Mouse (Mus musculus): ENCODE measurements around the gene Lrba. TPM values are rescaled to one million over a fixed set of nuclear protein-coding genes. Genes with fewer than 3 reads are reported as not detected.

The Lrba gene
- polyA plus RNA-seq, 1 experiment from 2014 or later: 4.2 TPM

DNA sequence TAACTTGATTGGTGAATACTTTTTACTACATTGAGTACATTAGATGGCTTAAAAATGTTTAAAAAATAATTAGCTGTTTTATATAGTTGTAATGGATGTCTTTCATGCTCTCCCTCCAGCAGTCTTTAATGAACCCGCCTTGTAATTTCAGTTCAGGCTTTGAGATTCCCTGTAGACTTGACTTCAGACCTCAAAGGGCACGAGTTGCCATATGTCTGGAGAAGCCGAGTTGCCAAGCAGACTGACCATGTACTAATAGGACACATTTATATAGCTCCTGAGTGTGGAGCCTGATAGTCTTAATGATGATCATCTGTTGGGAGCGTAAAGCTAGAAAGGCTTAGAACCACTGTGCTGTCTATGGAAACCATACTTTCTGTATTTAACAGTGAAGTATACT, 161.8 kb downstream of the Lrba start:
- Histone ChIP-seq H3K27ac (replicated peaks in 1 of 2; ENCODE audit: control insufficient read depth in 1 of 2, insufficient read depth in 1 of 2, low read depth in 2 of 2, low read length in 2 of 2) (no peak overlapping the region), H3K27me3 (ENCODE audit: control insufficient read depth, insufficient read depth, low read length) (no peaks in the 10 kb centered on the region), H3K4me2 (ENCODE audit: low read length) (no peak overlapping the region), H3K9ac (ENCODE audit: low read length) (no peak overlapping the region), H3K36me3 (ENCODE audit: control insufficient read depth, insufficient read depth, low read length) (no peaks in the 10 kb centered on the region), H3K9me3 (ENCODE audit: control insufficient read depth, low read length) (no peaks in the 10 kb centered on the region), H3K4me3 (ENCODE audit: control insufficient read depth in 1 of 2, insufficient read depth in 1 of 2, low read depth in 1 of 2, low read length in 2 of 2) (no peak overlapping the region), H3K4me1 (ENCODE audit: control insufficient read depth in 2 of 2, insufficient read depth in 2 of 2, low read length in 2 of 2) (no peaks in the 10 kb centered on the region)
- ATAC-seq (ENCODE audit: insufficient number of reproducible peaks, insufficient read depth, low FRiP score, low read depth): no peak
- WGBS: 78% methylated on average over 4 of the region's 4 CpGs

DNA sequence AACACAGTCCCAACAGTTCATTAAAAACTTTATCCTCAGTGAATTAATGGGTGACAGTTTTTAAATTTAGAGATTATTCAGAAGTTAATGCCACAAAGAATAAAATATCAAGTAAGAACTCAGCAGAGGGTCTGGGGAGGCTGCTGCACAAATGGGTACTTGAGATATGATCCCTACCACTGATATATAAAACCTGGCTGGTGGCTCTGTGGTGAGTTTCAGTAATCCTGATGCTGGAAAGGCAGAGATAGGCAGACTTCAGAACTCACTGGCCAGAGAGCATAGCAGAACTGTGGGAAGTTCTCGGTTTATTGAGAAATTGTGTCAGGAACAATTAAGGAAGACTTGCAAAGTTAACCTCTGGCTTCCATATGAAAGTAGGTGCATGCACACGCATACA, 199.3 kb downstream of the Lrba start:
- H3K4me1 ChIP-seq (ENCODE audit: control insufficient read depth in 2 of 2, insufficient read depth in 2 of 2, low read length in 2 of 2): no peaks in the 10 kb centered on the region
- no peaks in the 10 kb centered on the region for H3K9me3 ChIP-seq (ENCODE audit: control insufficient read depth, low read length)
- no peak overlapping the region for H3K9ac ChIP-seq (ENCODE audit: low read length)
- WGBS: 85% methylated on average over 2 of the region's 2 CpGs
- H3K36me3 ChIP-seq (ENCODE audit: control insufficient read depth, insufficient read depth, low read length): no peaks in the 10 kb centered on the region
- no peaks in the 10 kb centered on the region for H3K27me3 ChIP-seq (ENCODE audit: control insufficient read depth, insufficient read depth, low read length)
- no peak overlapping the region for H3K27ac ChIP-seq (replicated peaks in 1 of 2; ENCODE audit: control insufficient read depth in 1 of 2, insufficient read depth in 1 of 2, low read depth in 2 of 2, low read length in 2 of 2)
- H3K4me3 ChIP-seq (ENCODE audit: control insufficient read depth in 1 of 2, insufficient read depth in 1 of 2, low read depth in 1 of 2, low read length in 2 of 2): no peak overlapping the region
- no peak overlapping the region for H3K4me2 ChIP-seq (ENCODE audit: low read length)
- no peak for ATAC-seq (ENCODE audit: insufficient number of reproducible peaks, insufficient read depth, low FRiP score, low read depth)

DNA sequence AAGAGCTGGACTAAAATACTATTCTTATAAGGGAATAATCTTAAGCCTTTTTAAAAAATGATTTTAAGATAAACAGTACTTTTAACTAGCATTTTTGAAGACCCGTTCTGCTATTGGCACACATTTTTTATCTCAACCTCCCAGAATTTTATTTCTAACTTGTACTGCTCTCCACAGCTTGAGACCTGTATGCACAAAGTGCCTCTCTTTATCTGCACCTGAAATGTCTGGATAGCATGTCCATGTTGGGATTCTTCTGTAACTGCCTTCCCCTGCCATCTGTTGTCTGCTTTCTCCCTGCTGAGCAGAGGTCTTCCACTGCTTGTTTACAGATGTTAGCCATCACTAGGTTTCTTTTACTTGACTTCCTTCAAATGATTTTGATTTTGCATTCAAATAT, 202.3 kb downstream of the Lrba start:
- no peak for ATAC-seq (ENCODE audit: insufficient number of reproducible peaks, insufficient read depth, low FRiP score, low read depth)
- Histone ChIP-seq H3K4me1 (ENCODE audit: control insufficient read depth in 2 of 2, insufficient read depth in 2 of 2, low read length in 2 of 2) (no peaks in the 10 kb centered on the region), H3K9me3 (ENCODE audit: control insufficient read depth, low read length) (no peaks in the 10 kb centered on the region), H3K27ac (replicated peaks in 1 of 2; ENCODE audit: control insufficient read depth in 1 of 2, insufficient read depth in 1 of 2, low read depth in 2 of 2, low read length in 2 of 2) (no peak overlapping the region), H3K4me2 (ENCODE audit: low read length) (no peak overlapping the region), H3K27me3 (ENCODE audit: control insufficient read depth, insufficient read depth, low read length) (no peaks in the 10 kb centered on the region), H3K4me3 (ENCODE audit: control insufficient read depth in 1 of 2, insufficient read depth in 1 of 2, low read depth in 1 of 2, low read length in 2 of 2) (no peak overlapping the region), H3K9ac (ENCODE audit: low read length) (no peak overlapping the region), H3K36me3 (ENCODE audit: control insufficient read depth, insufficient read depth, low read length) (no peaks in the 10 kb centered on the region)
- whole genome bisulfite sequencing: 94% methylated on average over 1 of the region's 1 CpGs

GRCm38 (mm10) chr3:86443497-86443896, 219.0 kb downstream of the Lrba start:
- H3K27me3 ChIP-seq (ENCODE audit: control insufficient read depth, insufficient read depth, low read length): no peaks in the 10 kb centered on the region
- ATAC-seq (ENCODE audit: insufficient number of reproducible peaks, insufficient read depth, low FRiP score, low read depth): no peak
- H3K4me1 ChIP-seq (ENCODE audit: control insufficient read depth in 2 of 2, insufficient read depth in 2 of 2, low read length in 2 of 2): no peaks in the 10 kb centered on the region
- 79% methylated on average over 4 of the region's 4 CpGs for WGBS
- no peaks in the 10 kb centered on the region for H3K36me3 ChIP-seq (ENCODE audit: control insufficient read depth, insufficient read depth, low read length)
- no peaks in the 10 kb centered on the region for H3K9me3 ChIP-seq (ENCODE audit: control insufficient read depth, low read length)
- no peak overlapping the region for H3K4me3 ChIP-seq (ENCODE audit: control insufficient read depth in 1 of 2, insufficient read depth in 1 of 2, low read depth in 1 of 2, low read length in 2 of 2)
- no peak overlapping the region for H3K27ac ChIP-seq (replicated peaks in 1 of 2; ENCODE audit: control insufficient read depth in 1 of 2, insufficient read depth in 1 of 2, low read depth in 2 of 2, low read length in 2 of 2)
- no peak overlapping the region for H3K4me2 ChIP-seq (ENCODE audit: low read length)
- H3K9ac ChIP-seq (ENCODE audit: low read length): no peak overlapping the region

DNA sequence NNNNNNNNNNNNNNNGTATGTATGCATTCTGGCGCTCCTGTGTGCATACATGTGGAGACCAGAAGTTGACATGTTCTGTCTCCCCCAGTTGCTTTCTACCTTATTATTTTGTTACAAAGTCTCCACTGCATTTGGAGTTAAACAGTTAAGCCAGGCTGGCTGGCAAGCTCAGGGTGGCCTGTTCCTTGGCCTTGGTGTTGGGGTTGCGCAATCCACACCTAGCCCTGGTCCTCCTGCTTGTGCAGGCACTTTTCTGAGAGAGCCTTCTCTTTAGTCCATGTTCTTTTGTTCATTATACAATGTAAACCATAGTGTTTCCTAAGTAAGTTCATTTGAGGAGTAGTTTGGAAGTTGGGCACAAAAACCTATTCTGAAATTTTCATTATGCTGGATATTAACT, 226.7 kb downstream of the Lrba start:
- Histone ChIP-seq H3K4me3 (ENCODE audit: control insufficient read depth in 1 of 2, insufficient read depth in 1 of 2, low read depth in 1 of 2, low read length in 2 of 2) (no peak overlapping the region), H3K4me1 (ENCODE audit: control insufficient read depth in 2 of 2, insufficient read depth in 2 of 2, low read length in 2 of 2) (0 out of 4 replicates have a peak, but pooled peaks cover 0 to 4% of the 10 kb centered on the region in 2 experiments), H3K27ac (replicated peaks in 1 of 2; ENCODE audit: control insufficient read depth in 1 of 2, insufficient read depth in 1 of 2, low read depth in 2 of 2, low read length in 2 of 2) (no peak overlapping the region), H3K27me3 (ENCODE audit: control insufficient read depth, insufficient read depth, low read length) (no peaks in the 10 kb centered on the region), H3K9me3 (ENCODE audit: control insufficient read depth, low read length) (no peaks in the 10 kb centered on the region), H3K9ac (ENCODE audit: low read length) (no peak overlapping the region), H3K36me3 (ENCODE audit: control insufficient read depth, insufficient read depth, low read length) (no peaks in the 10 kb centered on the region), H3K4me2 (ENCODE audit: low read length) (no peak overlapping the region)
- no peak for ATAC-seq (ENCODE audit: insufficient number of reproducible peaks, insufficient read depth, low FRiP score, low read depth)
- WGBS: 96% methylated on average over 2 of the region's 2 CpGs

- Histone ChIP-seq H3K27ac (replicated peaks in 1 of 2; ENCODE audit: control insufficient read depth in 1 of 2, insufficient read depth in 1 of 2, low read depth in 2 of 2, low read length in 2 of 2) (no peak overlapping the region), H3K4me1 (ENCODE audit: control insufficient read depth in 2 of 2, insufficient read depth in 2 of 2, low read length in 2 of 2) (peaks cover 0 to 10% of the 10 kb centered on the region in 2 experiments; a peak in 1 of 4 replicates), H3K4me3 (ENCODE audit: control insufficient read depth in 1 of 2, insufficient read depth in 1 of 2, low read depth in 1 of 2, low read length in 2 of 2) (no peak overlapping the region), H3K9me3 (ENCODE audit: control insufficient read depth, low read length) (no peaks in the 10 kb centered on the region), H3K9ac (ENCODE audit: low read length) (no peak overlapping the region), H3K4me2 (ENCODE audit: low read length) (no peak overlapping the region), H3K27me3 (ENCODE audit: control insufficient read depth, insufficient read depth, low read length) (no peaks in the 10 kb centered on the region), H3K36me3 (ENCODE audit: control insufficient read depth, insufficient read depth, low read length) (no peaks in the 10 kb centered on the region)
- WGBS: 37% methylated on average over 3 of the region's 3 CpGs
- no peak for ATAC-seq (ENCODE audit: insufficient number of reproducible peaks, insufficient read depth, low FRiP score, low read depth)
These were observed 237.1 kb downstream of the Lrba start for GRCm38 (mm10) chr3:86461582-86461981.

DNA sequence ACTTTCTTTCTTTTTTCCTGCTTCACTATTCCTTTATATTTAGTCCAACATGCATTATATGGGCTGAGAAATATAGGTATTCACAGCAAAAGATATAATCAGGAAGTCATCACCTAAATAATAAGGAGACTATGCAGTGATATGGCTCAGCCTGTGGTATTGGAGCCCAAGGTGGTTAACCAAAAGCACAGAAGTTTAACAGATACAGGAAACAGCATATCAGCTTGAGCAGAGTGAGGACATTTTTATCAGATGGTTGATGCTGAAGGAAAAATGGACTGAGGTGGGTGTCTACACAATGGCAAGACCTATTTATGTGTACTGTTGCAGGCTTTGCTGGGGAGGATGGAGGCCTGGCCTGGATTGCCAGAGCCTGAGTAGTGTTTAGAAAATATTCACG, 265.5 kb downstream of the Lrba start:
- no peak overlapping the region for H3K4me3 ChIP-seq (ENCODE audit: control insufficient read depth in 1 of 2, insufficient read depth in 1 of 2, low read depth in 1 of 2, low read length in 2 of 2)
- no peak for ATAC-seq (ENCODE audit: insufficient number of reproducible peaks, insufficient read depth, low FRiP score, low read depth)
- no peaks in the 10 kb centered on the region for H3K27me3 ChIP-seq (ENCODE audit: control insufficient read depth, insufficient read depth, low read length)
- no peak overlapping the region for H3K27ac ChIP-seq (replicated peaks in 1 of 2; ENCODE audit: control insufficient read depth in 1 of 2, insufficient read depth in 1 of 2, low read depth in 2 of 2, low read length in 2 of 2)
- H3K4me2 ChIP-seq (ENCODE audit: low read length): no peak overlapping the region
- no peak overlapping the region for H3K9ac ChIP-seq (ENCODE audit: low read length)
- WGBS: 88% methylated on average over 1 of the region's 1 CpGs
- H3K4me1 ChIP-seq (ENCODE audit: control insufficient read depth in 2 of 2, insufficient read depth in 2 of 2, low read length in 2 of 2): no peaks in the 10 kb centered on the region
- H3K9me3 ChIP-seq (ENCODE audit: control insufficient read depth, low read length): no peaks in the 10 kb centered on the region
- no peaks in the 10 kb centered on the region for H3K36me3 ChIP-seq (ENCODE audit: control insufficient read depth, insufficient read depth, low read length)

GRCm38 (mm10) chr3:86500586-86500985, 276.1 kb downstream of the Lrba start:
- Histone ChIP-seq H3K36me3 (ENCODE audit: control insufficient read depth, insufficient read depth, low read length) (no peaks in the 10 kb centered on the region), H3K27ac (replicated peaks in 1 of 2; ENCODE audit: control insufficient read depth in 1 of 2, insufficient read depth in 1 of 2, low read depth in 2 of 2, low read length in 2 of 2) (no peak overlapping the region), H3K4me3 (ENCODE audit: control insufficient read depth in 1 of 2, insufficient read depth in 1 of 2, low read depth in 1 of 2, low read length in 2 of 2) (no peak overlapping the region), H3K4me1 (ENCODE audit: control insufficient read depth in 2 of 2, insufficient read depth in 2 of 2, low read length in 2 of 2) (no peaks in the 10 kb centered on the region), H3K9ac (ENCODE audit: low read length) (no peak overlapping the region), H3K27me3 (ENCODE audit: control insufficient read depth, insufficient read depth, low read length) (no peaks in the 10 kb centered on the region), H3K9me3 (ENCODE audit: control insufficient read depth, low read length) (no peaks in the 10 kb centered on the region), H3K4me2 (ENCODE audit: low read length) (no peak overlapping the region)
- no peak for ATAC-seq (ENCODE audit: insufficient number of reproducible peaks, insufficient read depth, low FRiP score, low read depth)
